Comparison of ENCODE assay signal across 8 mouse cellular contexts in genomic region chr7:45704046-45704559, GRCm38 (mm10). TPM values are rescaled to one million over a fixed set of nuclear protein-coding genes. Genes with fewer than 3 reads are reported as not detected.
A peak's percentile ranks its signal among the peaks of the same experiment; 100 is the strongest.
DNase-seq lines count a peak whose midpoint lies in the region; ATAC-seq lines count a peak whose summit lies in the region.

No protein-coding gene starts in this region.

- peak overlapping the region; percentile 85 for H3K27ac ChIP-seq in embryonic facial prominence, embryonic 12.5 days
- peak overlapping the region; percentile 70 for H3K27ac ChIP-seq in heart, embryonic 11.5 days (ENCODE audit: low read depth, low read length)
- peak overlapping the region; percentile 69 for H3K27ac ChIP-seq in kidney, embryonic 14.5 days (ENCODE audit: low read depth, low read length)

- no peaks in the 10 kb centered on the region for H3K36me3 ChIP-seq in embryonic facial prominence, embryonic 12.5 days
- no peaks in the 10 kb centered on the region for H3K36me3 ChIP-seq in heart, embryonic 11.5 days (ENCODE audit: control insufficient read depth, insufficient read depth, low read length)
- H3K36me3 ChIP-seq in kidney, embryonic 14.5 days (ENCODE audit: control insufficient read depth, insufficient read depth, low read length): no peaks in the 10 kb centered on the region

- peaks cover 57% of the 10 kb centered on the region for H3K4me1 ChIP-seq in embryonic facial prominence, embryonic 12.5 days
- H3K4me1 ChIP-seq in heart, embryonic 11.5 days (ENCODE audit: control insufficient read depth, insufficient read depth, low read length): peaks cover 42% of the 10 kb centered on the region
- H3K4me1 ChIP-seq in kidney, embryonic 14.5 days (ENCODE audit: control insufficient read depth, insufficient read depth, low read length): peaks cover 45% of the 10 kb centered on the region

- 0 out of 2 replicates have a peak, but pooled peaks have one; percentile 11 for ATAC-seq in embryonic facial prominence, embryonic 12.5 days (ENCODE audit: insufficient number of reproducible peaks, insufficient read depth, low FRiP score, low TSS enrichment)
- 0 out of 2 replicates have a peak, but pooled peaks have one; percentile 16 for ATAC-seq in heart, embryonic 11.5 days (replicated peaks; ENCODE audit: insufficient number of reproducible peaks, low FRiP score, low TSS enrichment)
- peak; percentile 22 for ATAC-seq in kidney, embryonic 14.5 days (ENCODE audit: low FRiP score, low TSS enrichment)

- peaks cover 17% of the 10 kb centered on the region for H3K27me3 ChIP-seq in embryonic facial prominence, embryonic 12.5 days
- peaks cover 16% of the 10 kb centered on the region for H3K27me3 ChIP-seq in heart, embryonic 11.5 days (ENCODE audit: control insufficient read depth, insufficient read depth, low read length)
- H3K27me3 ChIP-seq in kidney, embryonic 14.5 days (ENCODE audit: control insufficient read depth, insufficient read depth, low read length): peaks cover 5% of the 10 kb centered on the region

- H3K4me2 ChIP-seq in embryonic facial prominence, embryonic 12.5 days (replicated peaks): peak overlapping the region; percentile 98
- peak overlapping the region; percentile 97 for H3K4me2 ChIP-seq in heart, embryonic 11.5 days
- peak overlapping the region; percentile 84 for H3K4me2 ChIP-seq in kidney, embryonic 14.5 days (replicated peaks; ENCODE audit: low read depth, low read length)

- H3K9me3 ChIP-seq in embryonic facial prominence, embryonic 12.5 days: no peaks in the 10 kb centered on the region
- H3K9me3 ChIP-seq in heart, embryonic 11.5 days (replicated peaks; ENCODE audit: control insufficient read depth, low read length): no peaks in the 10 kb centered on the region
- no peaks in the 10 kb centered on the region for H3K9me3 ChIP-seq in kidney, embryonic 14.5 days (ENCODE audit: control insufficient read depth, low read length)

- H3K9ac ChIP-seq in embryonic facial prominence, embryonic 12.5 days: peak overlapping the region; percentile 15
- H3K9ac ChIP-seq in heart, embryonic 11.5 days (ENCODE audit: low read depth, low read length): peak overlapping the region; percentile 54
- H3K9ac ChIP-seq in kidney, embryonic 14.5 days (ENCODE audit: low read depth, low read length): peak overlapping the region; percentile 54; the same call in 1 of the 2 replicates

- WGBS in embryonic facial prominence, embryonic 12.5 days: under 1% methylated on average over 13 of the region's 13 CpGs
- 1% methylated on average over 13 of the region's 13 CpGs for WGBS in heart, embryonic 11.5 days (ENCODE audit: insufficient replicate concordance)
- 2% methylated on average over 13 of the region's 13 CpGs for WGBS in kidney, embryonic 14.5 days

- DNase-seq in B cell, adult 2 months: peak; percentile 67 to 69
- peak; percentile 75 for DNase-seq in adrenal gland, adult 8-10 months
- DNase-seq in liver: peak; percentile 52
- DNase-seq in natural killer cell, adult 2 months (ENCODE audit: low spot score in 2 of 2): peak; percentile 64 to 70
- peak; percentile 66 for DNase-seq in testis, postnatal 14 days (ENCODE audit: low spot score)

- peak overlapping the region; percentile 43 for H3K4me3 ChIP-seq in embryonic facial prominence, embryonic 12.5 days
- peak overlapping the region; percentile 71 for H3K4me3 ChIP-seq in heart, embryonic 11.5 days (ENCODE audit: low read depth, low read length)
- peak overlapping the region; percentile 64 for H3K4me3 ChIP-seq in kidney, embryonic 14.5 days (ENCODE audit: low read length)

RNA-seq across cellular contexts. Expression of gene Dbp, which starts 0.8 kb away (rescaled TPM):
- total RNA-seq in adrenal gland, adult 8-10 months (2022): 100 to 1,000 TPM; 254 to 411 (median 333) TPM
- polyA plus RNA-seq in embryonic facial prominence, embryonic 12.5 days (2016; fragmentation: Nextera tagmentation; extraction: Ambion mirVana): 6.9 and 11.5 TPM in 2 replicates
- polyA plus RNA-seq in heart, embryonic 11.5 days (2014; fragmentation: Nextera tagmentation; extraction: Ambion mirVana): 3.3 and 3.5 TPM in 2 replicates
- polyA plus RNA-seq in kidney, embryonic 14.5 days (2014; fragmentation: Nextera tagmentation; extraction: Ambion mirVana): 6.6 and 7.7 TPM in 2 replicates

RNA-seq across cellular contexts. Expression of gene Car11, which starts 4.5 kb away (rescaled TPM):
- 10 to 100 TPM; 11.5 to 28.2 (median 18.9) TPM for total RNA-seq in adrenal gland, adult 8-10 months (2022)
- polyA plus RNA-seq in embryonic facial prominence, embryonic 12.5 days (2016; fragmentation: Nextera tagmentation; extraction: Ambion mirVana): 11.5 and 14.1 TPM in 2 replicates
- 3.3 and 5.5 TPM in 2 replicates for polyA plus RNA-seq in heart, embryonic 11.5 days (2014; fragmentation: Nextera tagmentation; extraction: Ambion mirVana)
- 6.9 and 11.9 TPM in 2 replicates for polyA plus RNA-seq in kidney, embryonic 14.5 days (2014; fragmentation: Nextera tagmentation; extraction: Ambion mirVana)

RNA-seq across cellular contexts. Expression of gene Sec1, which starts 9.9 kb away (rescaled TPM):
- total RNA-seq in adrenal gland, adult 8-10 months (2022): under 1 TPM; 0.15 to 0.59 (median 0.30) TPM
- 2.9 and 3.1 TPM in 2 replicates for polyA plus RNA-seq in embryonic facial prominence, embryonic 12.5 days (2016; fragmentation: Nextera tagmentation; extraction: Ambion mirVana)
- 0.24 and 0.99 TPM in 2 replicates for polyA plus RNA-seq in heart, embryonic 11.5 days (2014; fragmentation: Nextera tagmentation; extraction: Ambion mirVana)
- polyA plus RNA-seq in kidney, embryonic 14.5 days (2014; fragmentation: Nextera tagmentation; extraction: Ambion mirVana): 0.17 and 0.28 TPM in 2 replicates

RNA-seq across cellular contexts. Expression of gene Rpl18, which starts 11.2 kb away (rescaled TPM):
- 1,000 to 10,000 TPM; 1,011 to 1,224 (median 1,104) TPM for total RNA-seq in adrenal gland, adult 8-10 months (2022)
- 926 and 973 TPM in 2 replicates for polyA plus RNA-seq in embryonic facial prominence, embryonic 12.5 days (2016; fragmentation: Nextera tagmentation; extraction: Ambion mirVana)
- 764 and 836 TPM in 2 replicates for polyA plus RNA-seq in heart, embryonic 11.5 days (2014; fragmentation: Nextera tagmentation; extraction: Ambion mirVana)
- polyA plus RNA-seq in kidney, embryonic 14.5 days (2014; fragmentation: Nextera tagmentation; extraction: Ambion mirVana): 1,328 and 1,679 TPM in 2 replicates

RNA-seq across cellular contexts. Expression of gene Sphk2, which starts 13.7 kb away (rescaled TPM):
- 10 to 100 TPM; 36.9 to 40.2 (median 39.3) TPM for total RNA-seq in adrenal gland, adult 8-10 months (2022)
- polyA plus RNA-seq in embryonic facial prominence, embryonic 12.5 days (2016; fragmentation: Nextera tagmentation; extraction: Ambion mirVana): 34.7 and 35.3 TPM in 2 replicates
- polyA plus RNA-seq in heart, embryonic 11.5 days (2014; fragmentation: Nextera tagmentation; extraction: Ambion mirVana): 13.2 and 17.3 TPM in 2 replicates
- 16.8 and 23.9 TPM in 2 replicates for polyA plus RNA-seq in kidney, embryonic 14.5 days (2014; fragmentation: Nextera tagmentation; extraction: Ambion mirVana)

Comparison
In these comparisons a context has a peak if more than half of its experiments do, and no peak if none do; other contexts are left out.
1. Peak in every context shown above with its lines: DNase-seq, ATAC-seq, H3K4me3 ChIP-seq and H3K27ac ChIP-seq.